Mouse (Mus musculus) lung, adult 18-20 months (tissue): ENCODE data around the gene Eif5.
"Not testable (repeated sequence)": the region's sequence is repeated elsewhere in the genome, so short reads cannot be mapped to it uniquely, and the experiment has no call there.

Source experiments
- DNase-seq, 2 experiments: peaks; one replicate each; pipeline ENCODE4 v3.0.0; 2022; ENCODE audit warnings: mixed read lengths in 2 of 2

The Eif5 gene

GRCm38 (mm10) chr12:111537796-111538291 is at the start of gene Eif5:
TSS of gene Eif5 (plus strand) at chr12:111538016.
- DNase-seq, result peak; percentile 99 to 100

GRCm38 (mm10) chr12:111489261-111489865 is 48.5 kb upstream of the Eif5 start:
- no peak for DNase-seq

- no peak for DNase-seq
These were observed 42.9 kb upstream of the Eif5 start for GRCm38 (mm10) chr12:111494931-111495330.

- no peak for DNase-seq
These were observed 40.7 kb upstream of the Eif5 start for GRCm38 (mm10) chr12:111497076-111497475.

- no peak for DNase-seq
These were observed 38.2 kb upstream of the Eif5 start for GRCm38 (mm10) chr12:111499617-111500016.

GRCm38 (mm10) chr12:111500725-111501124 is 37.1 kb upstream of the Eif5 start:
- DNase-seq, result no peak

- DNase-seq, result no peak
These were observed 34.7 kb upstream of the Eif5 start for GRCm38 (mm10) chr12:111503063-111503567.

GRCm38 (mm10) chr12:111503571-111503970 is 34.2 kb upstream of the Eif5 start:
- DNase-seq, result no peak

GRCm38 (mm10) chr12:111504904-111505303 is 32.9 kb upstream of the Eif5 start:
- peak; percentile 86 to 88 for DNase-seq

- no peak for DNase-seq
These were observed 30.8 kb upstream of the Eif5 start for GRCm38 (mm10) chr12:111507001-111507400.

GRCm38 (mm10) chr12:111507962-111508361 is 29.9 kb upstream of the Eif5 start:
- DNase-seq, result no peak

- DNase-seq, result not testable (repeated sequence)
These were observed 29.4 kb upstream of the Eif5 start for GRCm38 (mm10) chr12:111508438-111508837.

- no peak for DNase-seq
These were observed 25.2 kb upstream of the Eif5 start for GRCm38 (mm10) chr12:111512572-111513063.

GRCm38 (mm10) chr12:111513673-111514072 is 24.1 kb upstream of the Eif5 start:
- DNase-seq, result no peak

- no peak for DNase-seq
These were observed 23.5 kb upstream of the Eif5 start for GRCm38 (mm10) chr12:111514231-111514792.

GRCm38 (mm10) chr12:111514874-111515649 is 22.8 kb upstream of the Eif5 start:
- DNase-seq, result no peak

GRCm38 (mm10) chr12:111515920-111516319 is 21.9 kb upstream of the Eif5 start:
- DNase-seq, result no peak

- DNase-seq, result no peak
These were observed 21.0 kb upstream of the Eif5 start for GRCm38 (mm10) chr12:111516826-111517225.

- no peak for DNase-seq
These were observed 19.9 kb upstream of the Eif5 start for GRCm38 (mm10) chr12:111517901-111518300.

- no peak for DNase-seq
These were observed 19.4 kb upstream of the Eif5 start for GRCm38 (mm10) chr12:111518391-111518790.

GRCm38 (mm10) chr12:111519821-111520220 is 18.0 kb upstream of the Eif5 start:
- no peak for DNase-seq

GRCm38 (mm10) chr12:111520994-111521393 is 16.8 kb upstream of the Eif5 start:
- DNase-seq, result no peak

- no peak for DNase-seq
These were observed 13.3 kb upstream of the Eif5 start for GRCm38 (mm10) chr12:111524469-111524868.
